Mouse (Mus musculus): Measurements from ENCODE around the gene Ccdc81.
A peak's percentile ranks its signal among the peaks of the same experiment; 100 is the strongest.

The Ccdc81 gene

DNA sequence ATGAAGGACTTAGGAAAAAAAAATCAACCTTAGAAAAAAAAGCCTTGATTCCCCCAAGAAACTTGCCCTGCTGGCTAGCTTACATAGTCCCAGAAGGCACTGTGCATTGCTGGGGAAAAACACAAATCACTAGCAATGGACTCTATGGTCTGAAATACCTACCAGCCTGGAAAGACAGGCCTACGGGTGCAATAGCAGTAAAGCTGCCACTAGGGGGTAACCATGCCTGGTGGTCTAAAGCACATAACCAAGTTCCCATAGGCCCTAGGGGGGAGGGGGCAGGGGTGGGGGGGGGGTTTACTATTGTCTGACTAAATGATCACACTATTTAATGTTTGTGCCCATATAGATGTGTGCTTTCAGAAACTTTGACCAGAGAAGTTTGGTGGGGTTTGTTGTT is 38.7 kb downstream of the Ccdc81 start:
- DNase-seq (ENCODE audit: low spot score): no peak

DNA sequence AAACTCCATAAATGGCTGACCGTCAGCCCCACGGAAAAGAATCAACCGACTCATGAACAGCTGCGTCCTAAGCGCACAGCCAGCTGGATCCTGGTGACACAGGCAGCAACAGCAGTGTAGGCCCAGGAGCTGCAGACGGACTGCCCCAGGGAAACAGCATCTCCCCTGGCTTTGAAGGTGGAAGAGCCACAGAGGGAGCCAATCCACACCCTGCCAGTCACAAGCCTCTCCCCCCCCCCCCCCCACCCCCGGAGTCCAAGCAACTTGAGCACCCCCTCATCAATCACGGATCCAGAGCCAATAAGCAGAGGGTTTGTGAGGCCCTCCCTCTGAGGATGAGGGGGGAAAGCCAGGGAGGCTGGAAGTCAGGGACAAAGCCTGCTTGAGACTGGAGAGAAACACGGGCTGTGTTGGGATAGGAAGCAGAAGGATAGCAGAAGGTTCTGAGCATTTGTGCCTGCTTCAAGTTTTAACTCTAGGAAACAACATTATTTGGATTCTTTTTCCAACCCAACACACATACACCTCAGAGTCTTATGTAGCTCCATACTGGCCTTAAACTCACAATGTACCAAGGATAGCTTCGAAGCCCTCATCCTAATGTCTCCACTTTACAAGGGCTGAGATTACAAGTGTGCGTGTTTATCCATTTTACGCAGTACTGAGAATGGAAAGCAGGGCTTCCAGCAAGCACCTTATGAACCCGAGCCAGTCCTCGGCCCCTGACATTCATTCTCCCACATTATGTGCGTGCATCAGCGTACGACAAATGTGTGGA is 46.8 kb downstream of the Ccdc81 start:
- no peak for DNase-seq (ENCODE audit: low spot score)

DNA sequence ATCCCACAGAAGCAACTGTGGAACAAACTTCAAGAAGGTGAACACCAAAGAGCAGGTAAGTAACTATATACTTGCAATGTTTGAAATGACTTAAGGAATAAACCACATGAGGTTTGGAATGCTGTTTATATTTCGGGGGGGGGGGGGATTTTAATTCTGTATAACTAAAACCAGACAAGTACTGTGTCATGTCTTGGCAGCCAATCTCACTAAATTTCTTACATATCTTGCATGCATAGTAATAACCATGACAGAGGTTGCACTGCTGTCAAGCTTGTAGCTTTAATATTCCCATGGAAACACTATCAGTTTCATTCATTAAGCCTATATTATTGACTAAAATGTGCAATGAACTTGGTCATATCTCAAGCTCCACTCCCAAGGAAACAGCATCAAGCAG is 48.2 kb downstream of the Ccdc81 start:
- no peak for DNase-seq (ENCODE audit: low spot score)

DNA sequence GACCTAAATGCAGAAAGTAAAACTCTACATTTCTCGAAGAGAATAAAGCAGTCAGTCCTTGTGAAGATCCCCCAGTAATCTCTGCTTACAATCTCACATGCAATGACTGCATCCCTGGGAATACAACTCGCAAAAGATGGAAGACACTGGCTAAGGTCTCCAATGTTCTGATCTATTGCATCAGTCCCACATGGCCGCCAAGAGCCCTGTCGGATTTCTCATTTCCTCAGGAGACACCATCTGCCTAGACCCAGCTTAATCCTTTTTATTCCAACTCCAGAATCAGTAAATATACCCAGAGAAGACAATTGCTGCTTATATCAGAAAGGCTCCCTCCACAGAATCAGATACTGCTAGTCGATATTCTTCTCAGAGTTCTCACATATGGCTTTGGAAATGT is 50.3 kb downstream of the Ccdc81 start:
- DNase-seq (ENCODE audit: low spot score): no peak

GRCm38 (mm10) chr7:89852158-89853095 is 51.0 kb downstream of the Ccdc81 start:
- no peak for DNase-seq (ENCODE audit: low spot score)

GRCm38 (mm10) chr7:89850510-89850909 is 52.9 kb downstream of the Ccdc81 start:
- DNase-seq (ENCODE audit: low spot score): no peak

DNA sequence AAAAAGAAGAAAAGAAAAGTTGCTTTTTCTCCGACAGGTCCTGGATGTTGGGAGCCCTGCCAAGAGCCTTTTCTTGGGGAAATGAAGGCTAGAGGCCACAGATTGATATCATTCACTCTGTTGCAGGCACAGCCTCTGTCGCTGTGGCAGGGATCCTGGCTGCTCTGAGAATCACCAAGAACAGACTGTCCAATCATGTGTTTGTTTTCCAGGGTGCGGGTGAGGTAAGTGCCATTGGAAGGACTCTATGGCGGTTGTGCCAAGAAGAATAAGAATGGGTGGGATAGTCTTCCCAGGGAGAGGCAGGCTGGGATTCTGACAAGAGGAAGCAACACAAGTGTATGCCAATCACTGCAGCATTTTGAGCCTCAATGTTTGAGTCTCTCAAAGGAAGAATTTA is 57.8 kb downstream of the Ccdc81 start:
- DNase-seq (ENCODE audit: low spot score): no peak

- peak; percentile 59 for DNase-seq (ENCODE audit: low spot score)
Measured at GRCm38 (mm10) chr7:89843533-89843932, 59.9 kb downstream of the Ccdc81 start.

GRCm38 (mm10) chr7:89843121-89843520 is 60.3 kb downstream of the Ccdc81 start:
- DNase-seq (ENCODE audit: low spot score): no peak

GRCm38 (mm10) chr7:89842404-89842715 is 61.1 kb downstream of the Ccdc81 start:
- DNase-seq (ENCODE audit: low spot score): no peak

DNA sequence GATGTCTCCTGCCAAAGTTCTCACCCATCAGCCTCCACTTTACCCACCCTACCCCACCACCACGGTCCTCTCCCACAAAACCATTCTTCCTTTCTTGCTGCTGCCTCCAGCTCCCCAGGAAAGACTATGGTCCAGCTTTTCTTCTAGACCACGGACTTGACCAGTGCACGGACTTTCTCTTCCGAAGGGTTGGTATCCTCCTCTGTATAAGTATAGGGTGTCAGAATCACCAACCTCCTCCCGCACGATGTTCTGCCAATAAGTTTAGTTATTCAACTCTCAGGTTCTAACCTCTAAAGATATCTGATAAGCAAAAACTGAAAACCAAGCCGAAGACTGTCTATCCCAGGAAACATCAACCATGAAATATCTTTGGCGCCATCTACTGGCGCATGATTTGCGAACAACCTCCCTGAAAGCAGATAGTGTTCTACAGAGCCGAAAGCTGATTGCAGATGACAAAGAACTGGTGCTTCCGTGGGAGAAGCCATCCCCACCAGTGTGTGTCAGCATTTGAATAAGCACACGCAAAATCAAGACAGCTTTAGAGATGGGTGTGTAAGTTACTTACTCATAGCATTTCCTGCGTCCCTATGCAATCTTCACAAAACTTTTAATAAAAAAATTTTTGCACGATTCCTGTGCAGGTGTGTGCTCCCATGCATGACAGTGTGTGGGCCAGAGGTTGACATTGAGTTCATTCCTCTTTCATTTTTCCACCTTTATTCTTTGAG is 61.6 kb downstream of the Ccdc81 start:
- peak; percentile 88 for DNase-seq (ENCODE audit: low spot score)

DNA sequence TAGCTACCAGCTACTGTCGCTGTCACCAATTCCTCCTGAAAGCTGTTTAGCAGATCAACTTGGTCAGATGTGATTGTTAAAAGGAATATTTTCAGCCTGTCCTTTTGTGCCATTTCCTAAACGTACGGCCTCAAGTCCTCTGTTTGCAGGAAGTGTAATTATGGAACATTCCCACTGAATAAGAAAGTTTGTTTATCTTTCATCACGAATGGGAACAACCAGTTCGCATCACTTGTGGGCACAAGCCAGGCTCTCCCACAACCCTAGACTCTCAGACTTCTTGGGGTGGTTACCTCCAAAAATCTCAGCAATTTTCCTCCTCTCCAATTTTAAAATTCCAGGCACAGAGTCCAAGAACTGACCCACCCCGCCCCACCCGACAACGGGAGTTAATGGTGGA is 63.7 kb downstream of the Ccdc81 start:
- no peak for DNase-seq (ENCODE audit: low spot score)

DNA sequence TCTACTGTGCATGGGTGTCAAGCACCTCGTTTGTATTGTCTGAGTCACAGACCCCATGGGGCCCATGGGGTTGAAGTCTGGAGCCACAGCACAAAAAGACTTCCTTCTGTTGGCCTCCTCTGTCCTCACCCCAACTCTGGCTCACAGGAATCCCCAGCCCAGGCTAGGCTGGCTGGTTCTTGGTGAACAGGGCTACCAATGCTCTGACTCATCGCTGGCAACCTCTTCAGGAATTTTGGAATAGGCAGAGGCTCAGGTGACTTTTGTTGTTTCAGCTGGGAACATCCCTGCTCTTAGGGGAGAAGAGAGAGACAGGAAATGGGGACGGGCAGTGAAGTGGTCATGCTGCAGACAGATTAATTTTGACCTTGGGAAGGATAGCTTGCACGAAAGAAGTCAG is 65.6 kb downstream of the Ccdc81 start:
- no peak for DNase-seq (ENCODE audit: low spot score)

- peak; percentile 25 for DNase-seq (ENCODE audit: low spot score)
Measured at GRCm38 (mm10) chr7:89836676-89837075, 66.8 kb downstream of the Ccdc81 start.

- DNase-seq (ENCODE audit: low spot score): peak; percentile 31
Measured at GRCm38 (mm10) chr7:89835566-89835965, 67.9 kb downstream of the Ccdc81 start.

DNA sequence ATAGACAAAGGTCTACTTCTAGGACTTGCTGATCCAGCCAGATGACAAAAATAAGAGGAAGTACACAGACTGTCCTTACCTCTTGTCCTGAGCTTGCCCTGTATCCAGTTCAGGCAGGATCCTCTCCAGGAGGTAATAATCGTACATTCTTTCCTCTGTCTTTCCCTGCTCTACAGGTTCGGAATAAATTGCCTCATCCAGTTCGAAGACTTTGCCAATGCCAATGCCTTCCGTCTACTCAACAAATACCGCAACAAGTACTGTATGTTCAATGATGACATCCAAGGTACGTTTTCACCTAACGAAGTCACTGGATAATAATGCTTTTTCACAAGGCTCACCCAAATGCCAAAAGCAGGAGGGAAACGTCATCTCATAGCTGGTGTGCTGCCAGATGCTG is 69.9 kb downstream of the Ccdc81 start:
- DNase-seq (ENCODE audit: low spot score): no peak

DNA sequence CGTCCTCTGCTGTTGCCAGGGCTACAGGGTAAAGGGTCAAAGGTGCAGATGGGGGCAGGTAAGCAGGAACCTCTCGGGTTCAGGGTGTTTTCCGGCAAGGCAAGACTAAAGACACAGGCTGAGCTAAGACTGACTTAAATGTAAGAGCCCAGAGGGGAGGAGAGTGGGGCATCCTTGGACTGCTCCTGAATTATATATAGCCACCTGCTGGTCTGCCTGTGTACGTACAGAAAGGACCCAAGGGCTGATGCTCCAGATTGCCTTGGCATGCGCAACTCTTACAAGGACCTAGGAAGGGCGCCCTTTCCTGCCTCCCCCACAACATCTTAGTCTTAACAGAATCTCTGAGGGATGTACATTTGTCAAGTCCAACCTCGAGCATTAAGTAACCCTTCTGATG is 74.2 kb downstream of the Ccdc81 start:
- DNase-seq (ENCODE audit: low spot score): no peak

DNA sequence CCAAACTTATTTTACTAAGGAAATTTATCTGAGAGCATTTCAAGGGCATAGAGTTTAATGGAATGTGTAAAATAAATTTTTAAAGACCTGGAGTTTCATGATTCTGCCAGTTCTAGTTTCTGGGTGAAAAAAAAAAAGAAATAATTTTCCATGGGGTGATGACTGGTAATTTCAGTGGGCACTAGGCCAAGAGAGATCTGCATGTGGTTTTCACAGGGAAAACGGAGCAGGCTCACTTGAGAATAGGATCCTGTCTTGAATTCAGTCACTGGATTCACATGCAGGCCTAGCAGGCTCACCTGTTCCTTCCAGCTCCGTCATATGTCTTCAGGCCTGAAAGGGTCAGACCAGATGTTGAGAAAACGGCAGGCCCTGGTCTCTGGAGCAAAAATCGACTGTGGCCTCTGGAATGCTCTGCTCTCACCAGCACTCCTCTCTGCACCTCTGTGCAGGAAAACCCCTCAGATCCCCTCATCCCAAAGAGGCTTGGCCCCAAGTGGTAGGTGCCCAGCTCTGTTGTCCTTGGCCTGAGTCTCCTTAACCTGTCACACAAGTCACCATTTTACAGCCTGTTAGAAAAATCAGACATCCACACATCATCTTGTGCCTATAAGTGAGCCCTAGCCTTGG is 74.9 kb downstream of the Ccdc81 start:
- DNase-seq (ENCODE audit: low spot score): no peak

Data from testis, postnatal 10 days (tissue).